Mouse (Mus musculus) stomach, postnatal 0 days (tissue): ENCODE results near the gene Uhrf1bp1.

ENCODE experiments used
- CTCF ChIP-seq: IDR thresholded peaks from 2 replicates; pipeline ENCODE4 v1.5.1; 2016; ENCODE audit warnings: antibody characterized with exemption, low read depth, mild to moderate bottlenecking, moderate library complexity
- EP300 ChIP-seq: optimal IDR thresholded peaks from 2 replicates; pipeline ENCODE3; 2016; ENCODE audit warnings: antibody characterized with exemption

- TF ChIP-seq CTCF = no peak
- TF ChIP-seq EP300 = no peak
These were observed 36.2 kb upstream of the Uhrf1bp1 start for GRCm38 (mm10) chr17:27819971-27820567.
